Comparison of ENCODE assay signal across 9 mouse cellular contexts in the genomic region with DNA sequence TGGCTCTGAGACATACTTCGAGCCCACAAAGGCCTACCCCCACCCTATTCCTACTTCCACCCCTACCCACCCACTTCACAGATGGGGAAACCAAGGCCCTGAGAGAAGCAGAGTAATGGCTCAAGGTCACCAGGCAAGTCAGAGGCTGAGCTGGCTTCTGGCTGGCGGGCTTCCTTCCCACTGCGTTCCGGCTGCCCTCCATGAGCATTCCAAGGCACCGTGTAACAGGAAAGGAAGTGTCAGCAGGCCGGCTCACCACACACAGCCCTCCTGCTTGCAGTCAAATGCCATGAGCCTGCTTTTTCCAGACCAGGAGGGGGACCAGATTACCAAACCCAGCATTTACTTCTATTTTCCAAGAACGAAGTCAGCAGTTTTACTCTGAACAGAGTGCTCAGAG.
DNase-seq lines count a peak whose midpoint lies in the region; ATAC-seq lines count a peak whose summit lies in the region.
"Had no signal": no experiment of that assay in that cellular context is flagged by ENCODE, and none has a peak within 500 bp of the region (broad histone marks: within the 10 kb centered on the region; RNA-seq: fewer than 3 reads in every experiment).

No protein-coding gene starts in this region.

- 58% methylated on average over 7 of the region's 7 CpGs for whole genome bisulfite sequencing in liver, embryonic 11.5 days

- peak overlapping the region; percentile 74 for H3K27ac ChIP-seq in brown adipose tissue, adult 24 weeks (replicated peaks; ENCODE audit: low read depth, low read length)
- H3K27ac ChIP-seq in liver, embryonic 11.5 days (ENCODE audit: low read depth, low read length): peak overlapping the region; percentile 36; the same call in 1 of the 2 replicates

- H3K9ac ChIP-seq in liver, embryonic 11.5 days (ENCODE audit: low read depth, low read length): no peak overlapping the region

- ATAC-seq in liver, embryonic 11.5 days (replicated peaks; ENCODE audit: low FRiP score): no peak

- H3K36me3 ChIP-seq in liver, embryonic 11.5 days (ENCODE audit: control insufficient read depth, insufficient read depth, low read length): no peaks in the 10 kb centered on the region

- no peaks in the 10 kb centered on the region for H3K27me3 ChIP-seq in liver, embryonic 11.5 days (replicated peaks; ENCODE audit: control insufficient read depth, insufficient read depth, low read length)

- peak; percentile 31 for DNase-seq in adrenal gland, postnatal 10 days
- DNase-seq in adrenal gland, adult 8-10 months: no peak
- DNase-seq in heart, postnatal 4 days: peak; percentile 58
- no peak for DNase-seq in liver, embryonic 11.5 days (ENCODE audit: low spot score)
- DNase-seq in left cerebral cortex, adult 18-20 months (ENCODE audit: low spot score in 2 of 2): no peak
- no peak for DNase-seq in left cerebral cortex, adult 8-10 months (ENCODE audit: low spot score in 2 of 2)
- DNase-seq in right cerebral cortex, adult 2 months (ENCODE audit: low spot score in 2 of 2): no peak
- DNase-seq: right cerebral cortex, adult 18-20 months had no signal

- no peaks in the 10 kb centered on the region for H3K9me3 ChIP-seq in liver, embryonic 11.5 days (ENCODE audit: control insufficient read depth, low read length)

- H3K4me3 ChIP-seq in brown adipose tissue, adult 24 weeks (ENCODE audit: insufficient read depth, low read depth, low read length): no peak overlapping the region
- H3K4me3 ChIP-seq in liver, embryonic 11.5 days (ENCODE audit: low read depth, low read length): no peak overlapping the region

- H3K4me2 ChIP-seq in liver, embryonic 11.5 days: no peak overlapping the region

- H3K4me1 ChIP-seq in brown adipose tissue, adult 24 weeks (ENCODE audit: control insufficient read depth, insufficient read depth, insufficient read length, low read length): peaks cover 57% of the 10 kb centered on the region
- peaks cover 12% of the 10 kb centered on the region for H3K4me1 ChIP-seq in liver, embryonic 11.5 days (replicated peaks; ENCODE audit: control insufficient read depth, insufficient read depth, low read length)

Comparison
In these comparisons a context has a peak if more than half of its experiments do, and no peak if none do; other contexts are left out.
1. DNase-seq: peak in adrenal gland, postnatal 10 days (single experiment) and heart, postnatal 4 days (single experiment); none in adrenal gland, adult 8-10 months (single experiment), liver, embryonic 11.5 days (single experiment), left cerebral cortex, adult 18-20 months (0 of 2), left cerebral cortex, adult 8-10 months (0 of 2) and right cerebral cortex, adult 2 months (0 of 2).